11 mouse cellular contexts compared by ENCODE assay signal in the genomic region with DNA sequence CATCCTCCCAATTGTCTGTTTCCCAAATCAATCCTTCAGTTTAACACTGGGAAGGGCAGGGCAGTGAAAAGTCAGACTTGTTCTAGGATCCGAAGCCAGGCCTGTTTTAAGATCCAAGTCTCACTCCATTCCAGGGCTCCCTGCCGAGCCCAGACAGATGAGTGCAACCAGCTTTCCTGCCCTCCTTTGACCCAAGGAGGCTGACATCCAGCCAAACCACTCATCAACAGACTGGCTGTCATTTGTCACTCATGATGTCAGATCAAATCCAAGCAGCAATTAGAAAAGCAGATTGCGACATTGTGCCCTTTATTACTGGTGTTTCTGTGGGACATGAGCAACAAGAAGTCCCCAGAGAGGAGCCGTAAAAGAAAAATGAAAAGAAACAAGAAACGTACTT.
DNase-seq lines count a peak whose midpoint lies in the region; ATAC-seq and TF ChIP-seq lines count a peak whose summit lies in the region.
"Had no signal": no experiment of that assay in that cellular context is flagged by ENCODE, and none has a peak within 500 bp of the region (broad histone marks: within the 10 kb centered on the region; RNA-seq: fewer than 3 reads in every experiment).

No protein-coding gene starts in this region.

- no peaks in the 10 kb centered on the region for H3K27me3 ChIP-seq in kidney, adult 2 months (replicated peaks; ENCODE audit: control insufficient read depth, insufficient read depth, low read length)
- H3K27me3 ChIP-seq in kidney, embryonic 16.5 days (ENCODE audit: insufficient read depth, low read length): no peaks in the 10 kb centered on the region
- H3K27me3 ChIP-seq: embryonic facial prominence, embryonic 13.5 days; lung, embryonic 15.5 days had no signal

- H3K9ac ChIP-seq in kidney, embryonic 16.5 days (replicated peaks; ENCODE audit: low read length): no peak overlapping the region
- H3K9ac ChIP-seq: embryonic facial prominence, embryonic 13.5 days; lung, embryonic 15.5 days had no signal

- no peak overlapping the region for H3K4me3 ChIP-seq in kidney, adult 2 months (ENCODE audit: insufficient read depth, low read depth, low read length)
- H3K4me3 ChIP-seq in kidney, embryonic 16.5 days (ENCODE audit: low read length): no peak overlapping the region
- H3K4me3 ChIP-seq: embryonic facial prominence, embryonic 13.5 days; lung, embryonic 15.5 days had no signal

- peak; percentile 36 for DNase-seq in kidney, adult 2 months
- DNase-seq in fat pad, adult 2 months (ENCODE audit: extremely low read depth, low read depth, low spot score): peak; percentile 55
- peak; percentile 16 for DNase-seq in heart, postnatal 4 days
- peak; percentile 79 for DNase-seq in lung, postnatal 36 days
- no peak for DNase-seq in c-Kit-positive CD71-positive TER-119-positive erythroid progenitor cells, embryonic 14.5 days (ENCODE audit: low spot score)
- DNase-seq in cerebellum, postnatal 25 days: no peak
- no peak for DNase-seq in spleen, postnatal 36 days (ENCODE audit: low spot score in 2 of 2)
- DNase-seq: layer of hippocampus, adult 9-11 months had no signal

- no peaks in the 10 kb centered on the region for H3K9me3 ChIP-seq in kidney, embryonic 16.5 days (ENCODE audit: low read length)
- H3K9me3 ChIP-seq: embryonic facial prominence, embryonic 13.5 days; lung, embryonic 15.5 days had no signal

- 67% methylated on average over 5 of the region's 5 CpGs for WGBS in kidney, adult 2 months
- 58% methylated on average over 5 of the region's 5 CpGs for WGBS in kidney, embryonic 16.5 days

- TF ChIP-seq POLR2A in kidney, adult 2 months (IDR thresholded peaks at IDR 0.05; ENCODE audit: low read depth, low read length): no peak

- no peak for TF ChIP-seq CTCF in kidney, adult 2 months (conservative IDR thresholded peaks at IDR 0.05; ENCODE audit: insufficient read depth, insufficient read length, low read depth, low read length)

- H3K27ac ChIP-seq in kidney, adult 2 months (ENCODE audit: insufficient read depth, low read depth, low read length): no peak overlapping the region
- no peak overlapping the region for H3K27ac ChIP-seq in kidney, embryonic 16.5 days (ENCODE audit: low read length)
- H3K27ac ChIP-seq: embryonic facial prominence, embryonic 13.5 days; lung, embryonic 15.5 days had no signal

- no peaks in the 10 kb centered on the region for H3K36me3 ChIP-seq in kidney, adult 2 months (ENCODE audit: control insufficient read depth, insufficient read depth, low read length)
- no peaks in the 10 kb centered on the region for H3K36me3 ChIP-seq in kidney, embryonic 16.5 days (ENCODE audit: insufficient read depth, low read length)
- H3K36me3 ChIP-seq: embryonic facial prominence, embryonic 13.5 days; lung, embryonic 15.5 days had no signal

- H3K4me2 ChIP-seq in kidney, embryonic 16.5 days (replicated peaks; ENCODE audit: low read depth, low read length): no peak overlapping the region
- H3K4me2 ChIP-seq: embryonic facial prominence, embryonic 13.5 days; lung, embryonic 15.5 days had no signal

- H3K4me1 ChIP-seq in kidney, adult 2 months (ENCODE audit: control insufficient read depth, insufficient read depth, low read length): no peaks in the 10 kb centered on the region
- no peaks in the 10 kb centered on the region for H3K4me1 ChIP-seq in kidney, embryonic 16.5 days (ENCODE audit: insufficient read depth, low read length)
- H3K4me1 ChIP-seq: embryonic facial prominence, embryonic 13.5 days; lung, embryonic 15.5 days had no signal

- ATAC-seq in kidney, embryonic 16.5 days (ENCODE audit: low FRiP score, low TSS enrichment): no peak

Comparison
In these comparisons a context has a peak if more than half of its experiments do, and no peak if none do; other contexts are left out.
1. DNase-seq: peak in kidney, adult 2 months (single experiment), fat pad, adult 2 months (single experiment), heart, postnatal 4 days (single experiment) and lung, postnatal 36 days (single experiment); none in c-Kit-positive CD71-positive TER-119-positive erythroid progenitor cells, embryonic 14.5 days (single experiment), cerebellum, postnatal 25 days (0 of 2) and spleen, postnatal 36 days (0 of 2).